Mouse (Mus musculus) heart, adult 2 months (tissue): ENCODE results near the gene D230025D16Rik. TPM values are rescaled to one million over a fixed set of nuclear protein-coding genes. Genes with fewer than 3 reads are reported as not detected.
"Not testable (repeated sequence)": the region's sequence is repeated elsewhere in the genome, so short reads cannot be mapped to it uniquely, and the experiment has no call there.

ENCODE experiments used
- DNase-seq, 2 experiments: peaks; one replicate each; pipeline ENCODE4 v3.0.0; 2021
- H3K27ac ChIP-seq: fragments of 200-600 bp; 2 replicates; pipeline ENCODE4 v1.8.1; 2022
- H3K27me3 ChIP-seq: fragments of 200-500 bp; 2 replicates; pipeline ENCODE4 v1.6.1; 2012; ENCODE audit warnings: mild to moderate bottlenecking, low read length, inconsistent platforms, mixed read lengths; ENCODE audit not compliant: control insufficient read depth, insufficient read depth
- H3K36me3 ChIP-seq: fragments of 200-500 bp; 2 replicates; pipeline ENCODE4 v1.6.1; 2012; ENCODE audit warnings: low read length, inconsistent platforms; ENCODE audit not compliant: control insufficient read depth, insufficient read depth
- H3K4me1 ChIP-seq: fragments of 200-500 bp; 2 replicates; pipeline ENCODE4 v1.6.1; 2011; ENCODE audit warnings: low read length; ENCODE audit not compliant: control insufficient read depth, insufficient read depth
- H3K4me3 ChIP-seq: fragments of 200-600 bp; 2 replicates; pipeline ENCODE4 v1.8.1; 2022
- H3K79me2 ChIP-seq: fragments of 200-500 bp; replicated peaks from 2 replicates; pipeline ENCODE4 v1.6.1; 2012; ENCODE audit warnings: mild to moderate bottlenecking, inconsistent platforms, low read length, moderate library complexity, mixed read lengths; ENCODE audit not compliant: control insufficient read depth, insufficient read depth
- H3K9ac ChIP-seq: fragments of 200-500 bp; 2 replicates; pipeline ENCODE4 v1.6.1; 2012; ENCODE audit warnings: low read depth, mild to moderate bottlenecking, control low read depth, inconsistent platforms, low read length, mixed read lengths
- CTCF ChIP-seq: fragments of 200-600 bp; IDR thresholded peaks from 2 replicates; pipeline ENCODE4 v1.8.1; 2022; ENCODE audit warnings: antibody characterized with exemption, mild to moderate bottlenecking, moderate library complexity
- EP300 ChIP-seq: fragments of 200-500 bp; IDR thresholded peaks from 2 replicates; pipeline ENCODE4 v1.6.1; 2011; ENCODE audit warnings: low read depth, low read length, control low read depth; ENCODE audit not compliant: insufficient read depth
- POLR2A ChIP-seq: fragments of 200-500 bp; IDR thresholded peaks from 2 replicates; pipeline ENCODE4 v1.6.1; 2011; ENCODE audit warnings: mild to moderate bottlenecking, low read depth, low read length, control low read depth; ENCODE audit not compliant: insufficient read depth
- WGBS: fragments of 180-500 bp; shearing (Covaris S2); methylation state at CpG from one replicate; pipeline ENCODE4 v1.1.7; 2018; 5-methylcytosine and 5-hydroxymethylcytosine counted together
- intact Hi-C: fragments of 180-260 bp; cut with DNase I; formaldehyde crosslinking; loops from one replicate; pipeline ENCODE4 v1.15.1; 2025
- polyA plus RNA-seq: library from polyadenylated mRNA; depleted of rRNA; stranded (reverse); fragments of >200 nt; gene quantifications from 2 replicates; pipeline ENCODE4 v1.2.3, GENCODE M21; 2012
- total RNA-seq, 2 experiments: library from RNA; stranded (reverse); gene quantifications; 2 replicates each; pipeline ENCODE4 v1.2.3; 2021

D230025D16Rik gene
- total and polyA plus RNA-seq, 3 experiments, result 16.5 to 20.3 (median 19.2) TPM

DNA sequence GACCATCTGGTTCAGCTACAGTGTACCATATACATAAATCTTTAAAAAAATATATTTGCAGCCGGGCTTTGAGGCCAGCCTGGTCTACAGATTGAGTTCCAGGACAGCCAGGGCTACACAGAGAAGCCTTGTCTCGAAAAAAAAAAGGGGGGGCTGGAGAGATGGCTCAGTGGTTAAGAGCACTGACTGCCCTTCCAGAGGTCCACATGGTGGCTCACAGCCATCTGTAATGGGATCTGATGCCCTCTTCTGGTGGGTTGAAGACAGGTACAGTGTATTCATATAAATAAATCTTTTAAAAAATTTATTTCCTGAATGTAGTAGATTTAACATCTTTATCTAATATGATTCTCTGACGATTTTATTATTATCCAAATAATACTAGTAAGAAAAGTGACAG, 66.9 kb downstream of the D230025D16Rik start:
- peak; percentile 52 for TF ChIP-seq CTCF
- 53% methylated on average over 3 of the region's 3 CpGs for WGBS

DNA sequence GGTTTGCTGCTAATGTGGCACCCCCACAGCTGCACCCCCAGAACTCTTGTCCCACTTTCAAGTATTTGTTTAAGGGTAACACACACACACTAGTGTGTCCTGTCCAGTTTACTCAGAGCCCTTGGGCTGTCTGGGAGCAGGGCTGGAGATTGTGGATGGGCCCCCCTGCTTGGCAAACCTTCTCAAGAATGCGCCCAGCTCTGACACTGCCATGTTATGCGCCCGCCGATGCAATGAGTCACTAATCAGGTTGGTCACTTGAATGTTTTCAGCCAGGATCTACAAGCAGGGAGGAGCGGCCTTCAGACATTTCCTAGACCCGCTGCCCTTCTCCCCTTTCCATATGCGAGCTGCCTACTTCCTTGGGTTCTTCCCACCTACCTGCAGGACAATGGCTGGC, 67.5 kb downstream of the D230025D16Rik start:
- no peaks in the 10 kb centered on the region for H3K36me3 ChIP-seq
- no peak for DNase-seq
- no peak overlapping the region for H3K27ac ChIP-seq
- no peak overlapping the region for H3K9ac ChIP-seq
- H3K4me3 ChIP-seq, result no peak overlapping the region
- WGBS, result 73% methylated on average over 7 of the region's 7 CpGs
- no peaks in the 10 kb centered on the region for H3K79me2 ChIP-seq
- H3K27me3 ChIP-seq, result no peaks in the 10 kb centered on the region
- no peak for TF ChIP-seq EP300
- TF ChIP-seq CTCF, result no peak
- TF ChIP-seq POLR2A, result no peak
- intact Hi-C loops, result loop anchor here (5.0 to 10.0 kb wide), 2 partner anchors 170 to 638 kb away; no protein-coding TSS in a partner anchor
- peaks cover 11% of the 10 kb centered on the region for H3K4me1 ChIP-seq

More for the DNA sequence above, 66.9 kb downstream of the D230025D16Rik start:
- H3K9ac ChIP-seq, DNase-seq, H3K27me3 ChIP-seq, H3K36me3 ChIP-seq, H3K27ac ChIP-seq, H3K4me3 ChIP-seq, H3K79me2 ChIP-seq: not testable (repeated sequence)
- intact Hi-C loops, result loop anchor here (2.0 to 10.0 kb wide), 3 partner anchors 37 to 637 kb away; partner anchors contain the start of gene B3gnt9
- peaks cover 11% of the 10 kb centered on the region for H3K4me1 ChIP-seq

DNA sequence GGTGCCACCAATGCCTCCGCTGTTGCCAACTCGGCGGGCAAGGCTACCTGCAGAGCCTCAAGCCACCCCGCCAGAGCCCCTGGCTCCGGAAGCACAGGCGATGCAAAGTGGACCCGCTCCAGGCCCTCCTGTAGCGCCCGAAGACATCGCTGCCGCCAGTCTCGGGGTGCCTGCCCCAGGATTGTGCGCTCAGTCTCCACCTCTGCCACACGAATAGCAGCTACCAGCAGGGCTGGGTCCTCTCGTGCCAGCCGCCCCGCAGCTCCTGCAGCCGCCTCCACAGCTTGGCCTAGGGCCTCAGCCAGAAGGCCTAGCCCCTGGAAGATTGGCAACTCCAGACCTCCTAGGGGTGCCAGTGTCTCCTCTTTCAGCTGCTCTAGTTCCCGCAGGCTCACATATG, 68.5 kb downstream of the D230025D16Rik start:
- TF ChIP-seq CTCF (no peak), EP300 (no peak), POLR2A (no peak)
- 79% methylated on average over 19 of the region's 19 CpGs for WGBS
- H3K27me3 ChIP-seq, result no peaks in the 10 kb centered on the region
- H3K9ac ChIP-seq, result no peak overlapping the region
- H3K4me3 ChIP-seq, result no peak overlapping the region
- peaks cover 13% of the 10 kb centered on the region for H3K4me1 ChIP-seq
- no peaks in the 10 kb centered on the region for H3K79me2 ChIP-seq
- H3K36me3 ChIP-seq, result no peaks in the 10 kb centered on the region
- H3K27ac ChIP-seq, result no peak overlapping the region
- intact Hi-C loops, result loop anchor here (5.0 to 10.0 kb wide), 2 partner anchors 171 to 639 kb away; no protein-coding TSS in a partner anchor
- DNase-seq, result no peak

DNA sequence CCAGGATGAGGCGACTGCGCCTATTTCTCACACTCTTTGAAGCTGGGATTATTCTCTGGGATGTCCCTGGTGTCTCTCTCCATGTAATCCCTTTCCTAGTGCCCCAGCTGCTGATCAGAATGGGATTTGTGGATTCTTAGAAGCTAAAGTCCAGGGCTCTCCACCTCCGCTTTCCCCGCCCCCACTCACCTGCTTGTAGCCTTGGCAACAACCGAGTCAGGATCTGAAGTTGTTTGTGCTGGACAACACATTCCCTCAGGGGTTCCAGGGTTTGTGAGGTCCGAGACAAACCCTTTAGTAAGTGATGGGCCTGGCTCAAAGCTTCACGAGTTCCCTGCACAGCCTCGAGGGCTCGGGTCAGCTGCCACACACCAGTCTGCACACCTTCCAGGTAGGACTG, 69.8 kb downstream of the D230025D16Rik start:
- Histone ChIP-seq H3K9ac (peak overlapping the region; percentile 51), H3K36me3 (peaks cover 4% of the 10 kb centered on the region), H3K27me3 (no peaks in the 10 kb centered on the region), H3K27ac (peak overlapping the region; percentile 88), H3K4me3 (peak overlapping the region; percentile 34), H3K79me2 (no peaks in the 10 kb centered on the region), H3K4me1 (peaks cover 10% of the 10 kb centered on the region)
- intact Hi-C loops, result loop anchor here (5.0 to 10.0 kb wide), 2 partner anchors 172 to 640 kb away; no protein-coding TSS in a partner anchor
- no peak for TF ChIP-seq CTCF
- no peak for TF ChIP-seq EP300
- TF ChIP-seq POLR2A, result no peak
- no peak for DNase-seq
- WGBS, result 59% methylated on average over 9 of the region's 9 CpGs

DNA sequence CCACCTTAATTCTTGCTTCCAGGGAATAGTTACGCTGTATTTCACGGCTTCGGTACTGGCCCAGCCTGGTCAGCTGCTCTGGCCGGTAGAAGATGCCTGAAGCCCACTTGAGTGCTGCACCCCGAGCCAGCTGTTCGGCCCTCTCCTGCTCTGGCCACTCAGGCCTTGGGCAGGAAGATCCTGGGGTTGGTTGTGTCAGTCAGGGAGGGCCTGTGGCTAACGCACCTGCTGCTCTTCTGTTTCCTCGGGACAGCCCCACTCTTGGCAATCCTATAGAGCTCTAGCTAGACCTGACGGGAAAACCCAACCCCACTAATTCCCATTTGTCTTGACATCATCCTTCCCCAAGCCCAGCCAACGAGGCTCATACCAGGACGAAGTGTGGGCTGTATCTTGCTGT, 70.3 kb downstream of the D230025D16Rik start:
- Histone ChIP-seq H3K36me3 (peaks cover 4% of the 10 kb centered on the region), H3K79me2 (no peaks in the 10 kb centered on the region), H3K27me3 (no peaks in the 10 kb centered on the region), H3K4me1 (peaks cover 6% of the 10 kb centered on the region), H3K4me3 (peak overlapping the region; percentile 34), H3K27ac (peak overlapping the region; percentile 88), H3K9ac (peak overlapping the region; percentile 51)
- WGBS, result 40% methylated on average over 11 of the region's 11 CpGs
- TF ChIP-seq CTCF (no peak), EP300 (no peak), POLR2A (no peak)
- intact Hi-C loops, result loop anchor here (10.0 kb wide), 1 partner anchor 640 kb away; no protein-coding TSS in a partner anchor
- no peak for DNase-seq

DNA sequence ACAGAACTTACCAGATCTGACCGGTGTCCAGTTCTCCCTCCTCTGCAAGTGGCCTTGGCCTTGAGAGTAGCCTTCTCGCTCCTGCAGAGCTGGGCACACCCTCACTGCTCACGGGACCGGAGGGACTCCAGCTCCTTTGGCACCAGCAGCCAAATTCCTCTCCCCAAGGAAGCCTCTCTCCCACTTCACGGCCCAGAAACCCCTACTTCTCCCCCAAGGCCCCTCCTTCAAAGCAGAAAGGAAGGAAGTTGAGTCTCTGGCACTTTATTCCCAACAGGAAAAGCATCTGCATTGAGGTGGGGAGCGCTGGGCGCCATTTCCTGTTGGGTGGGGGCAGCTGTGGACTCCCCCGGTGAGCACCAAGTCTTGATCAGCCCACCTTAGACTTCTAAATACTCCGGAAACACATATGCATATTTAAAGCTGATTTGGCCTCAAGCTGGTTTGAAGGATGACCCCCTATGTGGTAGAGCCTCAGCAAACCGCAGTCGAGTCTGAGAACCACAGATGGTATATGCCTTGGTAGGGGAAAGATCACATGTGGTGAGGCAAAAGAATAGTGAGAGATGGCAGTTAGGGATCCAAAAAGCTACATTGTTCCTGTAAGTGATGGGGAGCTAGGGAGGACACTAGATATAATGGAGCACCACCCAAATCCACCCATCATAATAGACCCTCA, 71.1 kb downstream of the D230025D16Rik start, which contains the start of gene Exoc3l:
Gene Exoc3l (minus strand): TSS at position 207 of the 679 bp plus-strand sequence.
- intact Hi-C loops, result loop anchor here (10.0 kb wide), 1 partner anchor 641 kb away; no protein-coding TSS in a partner anchor
- Histone ChIP-seq H3K79me2 (no peaks in the 10 kb centered on the region), H3K36me3 (peaks cover 4% of the 10 kb centered on the region), H3K27ac (peak within 1 kb of the TSS; percentile 88), H3K9ac (peak within 1 kb of the TSS; percentile 51), H3K4me3 (peak within 1 kb of the TSS; percentile 99), H3K4me1 (peaks cover 3% of the 10 kb centered on the region), H3K27me3 (no peaks in the 10 kb centered on the region)
- 29% methylated on average over 11 of the region's 11 CpGs for WGBS
- peak in 1 of 2 experiments; percentile 42 for DNase-seq
- no peak for TF ChIP-seq EP300
- 0 out of 2 replicates have a peak, but pooled peaks have one; percentile 31 for TF ChIP-seq POLR2A
- no peak for TF ChIP-seq CTCF
